9 mouse cellular contexts compared by ENCODE assay signal in genomic region chr11:96285771-96286738, GRCm38 (mm10). TPM values are rescaled to one million over a fixed set of nuclear protein-coding genes. Genes with fewer than 3 reads are reported as not detected.
DNase-seq lines count a peak whose midpoint lies in the region; ATAC-seq and TF ChIP-seq lines count a peak whose summit lies in the region.
"Had no signal": no experiment of that assay in that cellular context is flagged by ENCODE, and none has a peak within 500 bp of the region (broad histone marks: within the 10 kb centered on the region; RNA-seq: fewer than 3 reads in every experiment).

Hoxb7 (plus strand) TSS chr11:96286623.

- peaks cover 33% of the 10 kb centered on the region for H3K27me3 ChIP-seq in liver, adult 2 months (ENCODE audit: control insufficient read depth, insufficient read depth, low read length)
- H3K27me3 ChIP-seq in forebrain, embryonic 11.5 days (ENCODE audit: control insufficient read depth, insufficient read depth, low read length) = peaks cover 99% of the 10 kb centered on the region
- H3K27me3 ChIP-seq in kidney, embryonic 16.5 days (ENCODE audit: insufficient read depth, low read length) = no peaks in the 10 kb centered on the region
- peaks cover 99% of the 10 kb centered on the region for H3K27me3 ChIP-seq in midbrain, embryonic 13.5 days

- no peaks in the 10 kb centered on the region for H3K79me2 ChIP-seq in liver, adult 2 months (ENCODE audit: control insufficient read depth, insufficient read depth, low read length)

- no peaks in the 10 kb centered on the region for H3K9me3 ChIP-seq in forebrain, embryonic 11.5 days (ENCODE audit: control insufficient read depth, low read length)
- no peaks in the 10 kb centered on the region for H3K9me3 ChIP-seq in kidney, embryonic 16.5 days (ENCODE audit: low read length)
- no peaks in the 10 kb centered on the region for H3K9me3 ChIP-seq in midbrain, embryonic 13.5 days

- H3K9ac ChIP-seq in liver, adult 2 months (ENCODE audit: low read depth, low read length) = peak within 1 kb of the TSS; percentile 46; the same call in 1 of the 2 replicates
- no peak within 1 kb of the TSS for H3K9ac ChIP-seq in forebrain, embryonic 11.5 days (ENCODE audit: low read length)
- peak within 1 kb of the TSS; percentile 99 for H3K9ac ChIP-seq in kidney, embryonic 16.5 days (replicated peaks; ENCODE audit: low read length)
- H3K9ac ChIP-seq in midbrain, embryonic 13.5 days (replicated peaks) = no peak within 1 kb of the TSS

- no peak for TF ChIP-seq CTCF in liver, adult 2 months (IDR thresholded peaks at IDR 0.05; ENCODE audit: low read depth, low read length)

- peaks cover 3% of the 10 kb centered on the region; the same call in 1 of the 2 replicates for H3K4me1 ChIP-seq in liver, adult 2 months (ENCODE audit: control insufficient read depth, insufficient read depth, low read length)
- H3K4me1 ChIP-seq in forebrain, embryonic 11.5 days (replicated peaks; ENCODE audit: control insufficient read depth, insufficient read depth, low read length) = no peaks in the 10 kb centered on the region; the same call in none of the 2 replicates
- peaks cover 34% of the 10 kb centered on the region for H3K4me1 ChIP-seq in kidney, embryonic 16.5 days (ENCODE audit: insufficient read depth, low read length)
- H3K4me1 ChIP-seq in midbrain, embryonic 13.5 days (replicated peaks) = peaks cover 13% of the 10 kb centered on the region; the same call in 1 of the 2 replicates

- TF ChIP-seq POLR2A in liver, adult 2 months (IDR thresholded peaks at IDR 0.05; ENCODE audit: extremely low read depth, insufficient read depth, low read length) = no peak

- H3K4me2 ChIP-seq in forebrain, embryonic 11.5 days (ENCODE audit: low read depth, low read length, severe bottlenecking) = 0 out of 2 replicates have a peak within 1 kb of the TSS, but pooled peaks have one; percentile 24
- H3K4me2 ChIP-seq in kidney, embryonic 16.5 days (replicated peaks; ENCODE audit: low read depth, low read length) = peak within 1 kb of the TSS; percentile 90
- H3K4me2 ChIP-seq in midbrain, embryonic 13.5 days (replicated peaks) = peak within 1 kb of the TSS; percentile 19; the same call in 1 of the 2 replicates

- 7% methylated on average over 43 of the region's 43 CpGs for WGBS in liver, adult 2 months
- 2% methylated on average over 43 of the region's 43 CpGs for WGBS in forebrain, embryonic 11.5 days
- WGBS in kidney, embryonic 16.5 days = under 1% methylated on average over 43 of the region's 43 CpGs
- 2% methylated on average over 42 of the region's 43 CpGs for WGBS in midbrain, embryonic 13.5 days

- H3K36me3 ChIP-seq in liver, adult 2 months (ENCODE audit: control insufficient read depth, insufficient read depth, low read length) = no peaks in the 10 kb centered on the region
- H3K36me3 ChIP-seq in forebrain, embryonic 11.5 days (ENCODE audit: control insufficient read depth, insufficient read depth, low read length) = no peaks in the 10 kb centered on the region
- H3K36me3 ChIP-seq in kidney, embryonic 16.5 days (ENCODE audit: insufficient read depth, low read length) = no peaks in the 10 kb centered on the region
- H3K36me3 ChIP-seq in midbrain, embryonic 13.5 days = no peaks in the 10 kb centered on the region

- no peak for ATAC-seq in forebrain, embryonic 11.5 days (replicated peaks; ENCODE audit: low FRiP score)
- ATAC-seq in kidney, embryonic 16.5 days (ENCODE audit: low FRiP score, low TSS enrichment) = 0 out of 2 replicates have a peak, but pooled peaks have one; percentile 21
- no peak for ATAC-seq in midbrain, embryonic 13.5 days

- no peak for DNase-seq in liver, adult 2 months (ENCODE audit: extremely low read depth, low read depth, low spot score)
- DNase-seq in liver = no peak
- DNase-seq in forebrain, embryonic 11.5 days (ENCODE audit: low spot score) = no peak
- DNase-seq in right cerebral cortex, postnatal 4 days = no peak
- no peak for DNase-seq in layer of hippocampus, adult 11-12 months (ENCODE audit: low spot score)
- DNase-seq in spleen, postnatal 10 days (ENCODE audit: low spot score in 2 of 2) = no peak

- H3K4me3 ChIP-seq in liver, adult 2 months (ENCODE audit: insufficient read depth, low read depth, low read length) = peak within 1 kb of the TSS; percentile 32
- peak within 1 kb of the TSS; percentile 11; the same call in 1 of the 2 replicates for H3K4me3 ChIP-seq in forebrain, embryonic 11.5 days (ENCODE audit: low read depth, low read length)
- peak within 1 kb of the TSS; percentile 84 for H3K4me3 ChIP-seq in kidney, embryonic 16.5 days (ENCODE audit: low read length)
- H3K4me3 ChIP-seq in midbrain, embryonic 13.5 days (replicated peaks) = no peak within 1 kb of the TSS; the same call in 1 of the 2 replicates

- 0 out of 2 replicates have a peak within 1 kb of the TSS, but pooled peaks have one; percentile 2 for H3K27ac ChIP-seq in liver, adult 2 months (replicated peaks; ENCODE audit: insufficient read depth, low read depth, low read length)
- no peak within 1 kb of the TSS for H3K27ac ChIP-seq in forebrain, embryonic 11.5 days (ENCODE audit: low read depth, low read length)
- peak within 1 kb of the TSS; percentile 100 for H3K27ac ChIP-seq in kidney, embryonic 16.5 days (ENCODE audit: low read length)
- no peak within 1 kb of the TSS for H3K27ac ChIP-seq in midbrain, embryonic 13.5 days
- H3K27ac ChIP-seq: macrophage had no signal

RNA-seq across cellular contexts. Expression of gene Hoxb7, which starts in this region (rescaled TPM):
- total RNA-seq in liver, adult 2 months (2014; rRNA removed) = 0.09 and 0.54 TPM in 2 replicates
- 0.06 and 0.17 TPM in 2 replicates for polyA plus RNA-seq in liver, adult 2 months (2012; rRNA removed)
- polyA plus RNA-seq in forebrain, embryonic 11.5 days (2014; fragmentation: Nextera tagmentation; extraction: Ambion mirVana) = 0.21 TPM in 1 of 2 replicates, not detected in the other
- 60.9 and 68.3 TPM in 2 replicates for polyA plus RNA-seq in kidney, embryonic 16.5 days (2015; fragmentation: Nextera tagmentation; extraction: Ambion mirVana)
- polyA plus RNA-seq in midbrain, embryonic 13.5 days (2015; fragmentation: Nextera tagmentation; extraction: Ambion mirVana) = not detected in 2 replicates
- polyA plus RNA-seq: macrophage had no signal

Comparison
In these comparisons a context has a peak if more than half of its experiments do, and no peak if none do; other contexts are left out.
1. RNA of gene Hoxb7 (polyA plus RNA-seq): 60.9 to 68.3 TPM in kidney, embryonic 16.5 days; 0.06 to 0.17 TPM in liver, adult 2 months, 0.21 TPM in forebrain, embryonic 11.5 days and not detected in midbrain, embryonic 13.5 days; every median in the first group is over 10 times any median in the second.
2. H3K27ac ChIP-seq: peak in liver, adult 2 months (single experiment) and kidney, embryonic 16.5 days (single experiment); none in forebrain, embryonic 11.5 days (single experiment) and midbrain, embryonic 13.5 days (single experiment).
3. H3K9ac ChIP-seq: peak in liver, adult 2 months (single experiment) and kidney, embryonic 16.5 days (single experiment); none in forebrain, embryonic 11.5 days (single experiment) and midbrain, embryonic 13.5 days (single experiment).
4. H3K4me2 ChIP-seq: peak in every context shown above with its lines; median percentile 90 in kidney, embryonic 16.5 days; 24 in forebrain, embryonic 11.5 days; 19 in midbrain, embryonic 13.5 days.